Mouse (Mus musculus) frontal cortex, adult 2 months (tissue): ENCODE measurements around the gene Kctd20. TPM values are rescaled to one million over a fixed set of nuclear protein-coding genes. Genes with fewer than 3 reads are reported as not detected.

Experiments
- DNase-seq, 2 experiments: peaks; one replicate each; pipeline ENCODE4 v3.0.0; 2022; ENCODE audit warnings: low spot score in 1 of 2; ENCODE audit errors: extremely low spot score in 1 of 2
- polyA plus RNA-seq: library from polyadenylated mRNA; depleted of rRNA; stranded (reverse); fragments of >200 nt; gene quantifications from 2 replicates; pipeline ENCODE4 v1.2.3, GENCODE M21; 2012

Kctd20 gene
- polyA plus RNA-seq, 1 experiment: 50.1 TPM

DNA sequence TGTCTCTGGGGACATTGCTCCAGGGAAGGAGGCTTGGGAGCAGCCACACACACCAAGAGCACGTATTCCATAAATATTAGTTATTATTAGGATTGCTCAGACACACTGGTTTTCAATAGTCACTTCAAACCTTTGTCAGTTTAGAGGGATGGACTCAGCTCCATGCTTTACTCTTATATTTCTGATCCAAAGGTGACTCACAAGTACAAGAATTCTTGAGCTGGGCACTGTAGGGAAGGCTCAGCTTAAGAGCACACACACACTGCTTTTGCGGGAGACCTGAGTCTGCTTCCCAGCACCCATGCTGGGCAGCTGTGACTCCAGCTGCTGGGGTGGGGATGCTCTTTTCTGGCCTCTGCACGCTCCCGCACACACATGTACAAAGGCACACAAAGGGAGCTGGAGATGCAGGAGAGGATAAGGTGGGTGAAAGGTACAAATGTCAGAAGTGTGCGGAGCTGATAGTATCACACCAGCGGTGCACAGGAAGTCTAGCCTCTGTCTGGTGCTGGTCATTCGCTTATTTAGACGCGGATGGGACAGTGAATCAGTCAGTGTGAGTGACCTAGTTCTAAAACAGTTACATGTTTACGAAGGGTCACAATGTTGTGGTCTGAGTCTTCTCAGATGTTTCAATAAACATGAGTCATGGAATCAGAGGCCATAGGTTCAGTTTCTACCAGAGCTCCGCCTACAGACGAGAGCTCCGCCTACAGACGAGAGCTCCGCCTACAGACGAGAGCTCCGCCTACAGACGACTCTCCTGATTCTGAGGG, 20.1 kb upstream of the Kctd20 start:
- no peak for DNase-seq

DNA sequence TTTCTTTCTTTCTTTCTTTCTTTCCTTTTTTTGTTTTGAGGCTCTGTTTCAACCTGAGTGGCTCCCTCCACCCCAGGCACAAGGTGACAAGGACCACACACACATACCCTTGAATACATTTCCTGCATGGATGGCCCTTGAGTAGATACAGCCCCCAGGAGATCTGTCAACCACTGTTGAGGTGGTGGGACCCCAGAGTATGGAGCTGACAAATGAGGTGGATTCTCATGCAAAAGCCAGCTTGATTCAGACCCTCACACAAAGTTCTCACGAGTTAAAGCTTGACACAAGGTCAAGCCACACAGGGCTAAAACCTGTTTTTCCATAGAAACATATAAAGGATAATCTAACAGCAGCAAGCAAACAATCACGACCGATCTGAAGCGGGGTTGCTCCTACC, 19.5 kb upstream of the Kctd20 start:
- no peak for DNase-seq

DNA sequence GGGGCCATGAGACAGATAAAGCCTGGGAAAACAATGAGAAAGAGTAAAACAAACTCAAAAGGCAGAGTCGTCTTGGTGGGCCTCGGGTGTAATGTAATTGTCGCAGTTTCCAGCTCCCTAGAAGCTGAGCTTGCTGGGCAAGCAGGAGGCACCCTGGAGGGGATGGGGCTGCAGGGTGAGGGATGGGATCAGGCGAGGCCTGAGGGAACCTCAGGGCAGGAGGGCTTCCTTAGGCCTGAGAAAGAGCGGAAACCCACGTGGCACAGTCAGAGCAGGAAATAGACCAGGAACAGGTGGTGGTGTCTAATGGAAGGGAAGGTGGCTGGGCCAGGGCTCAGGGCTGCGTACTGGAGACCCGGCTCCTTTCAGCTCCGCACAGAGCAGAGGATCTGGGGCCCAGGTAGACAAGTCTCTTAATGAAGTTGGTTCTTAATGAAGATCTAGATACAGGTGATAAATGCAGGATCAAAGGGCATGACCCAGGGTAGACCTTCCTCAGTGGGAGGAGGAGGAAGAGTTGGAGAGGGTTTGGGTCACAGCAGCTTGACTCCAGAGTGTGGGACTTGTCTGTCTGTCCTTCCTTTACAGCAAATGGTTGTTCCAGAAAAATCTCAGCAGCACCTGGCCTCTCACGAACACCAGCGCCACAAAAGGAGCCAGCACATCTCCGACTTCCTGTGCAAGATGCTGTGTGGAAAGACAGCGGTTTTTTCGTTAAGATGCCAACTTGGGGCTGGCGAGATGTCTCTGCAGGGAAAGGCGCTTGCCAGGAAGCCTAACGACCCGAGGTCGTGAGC, 17.4 kb upstream of the Kctd20 start:
- no peak for DNase-seq

DNA sequence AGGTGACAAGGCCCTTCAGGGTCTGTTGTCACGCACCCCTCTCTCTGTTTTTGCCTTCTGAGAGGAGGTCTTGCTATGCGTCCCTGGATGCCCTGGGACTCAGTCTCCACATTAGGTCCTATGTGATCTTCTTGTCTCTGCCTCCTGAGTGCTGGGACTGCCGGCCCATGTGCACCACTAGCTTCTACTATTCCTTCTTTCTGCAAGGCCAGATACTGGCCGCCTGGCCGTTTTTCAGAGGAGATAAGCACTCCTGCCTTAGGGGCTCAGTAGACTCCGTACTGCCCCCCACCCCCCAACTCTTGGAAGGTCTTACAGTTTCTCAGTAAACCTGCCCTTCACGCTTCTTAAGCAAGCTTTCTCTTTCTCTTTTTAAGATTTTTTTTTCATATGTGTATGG, 15.6 kb upstream of the Kctd20 start:
- no peak for DNase-seq

DNA sequence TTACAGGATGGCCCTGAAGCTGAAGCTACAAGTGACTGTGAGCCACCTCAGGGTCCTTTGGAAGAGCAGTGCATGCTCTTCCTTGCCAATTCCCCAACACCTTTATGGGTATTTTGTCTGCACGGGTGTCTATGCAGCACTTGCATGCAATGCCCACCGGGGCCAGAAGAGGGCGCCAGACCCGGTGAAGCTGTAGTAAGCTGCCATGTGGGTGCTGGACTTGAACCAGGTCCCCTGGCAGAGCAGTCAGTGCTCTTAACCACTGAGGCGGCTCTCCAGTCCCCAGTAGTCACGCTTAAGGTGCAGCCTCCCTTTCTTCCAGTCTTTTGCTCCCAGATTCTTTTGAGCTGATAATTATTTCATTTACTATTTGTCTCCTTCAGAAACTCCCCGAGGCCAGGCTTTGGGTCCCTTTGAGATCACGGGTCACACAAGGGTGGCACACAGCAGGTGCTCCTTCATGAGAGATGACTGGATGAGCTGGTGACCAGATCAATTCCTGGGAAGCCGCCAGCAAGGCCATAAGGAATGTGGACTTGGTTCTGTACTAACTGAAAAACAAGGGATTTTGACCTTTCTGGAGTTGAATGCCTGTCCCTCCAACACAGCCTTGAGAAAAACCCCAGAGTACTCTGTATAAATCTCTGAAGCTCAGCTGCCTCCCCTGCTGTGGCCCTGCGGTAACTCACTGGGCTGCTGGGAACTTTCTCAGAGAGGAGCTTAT, 15.0 kb upstream of the Kctd20 start:
- DNase-seq: no peak

DNA sequence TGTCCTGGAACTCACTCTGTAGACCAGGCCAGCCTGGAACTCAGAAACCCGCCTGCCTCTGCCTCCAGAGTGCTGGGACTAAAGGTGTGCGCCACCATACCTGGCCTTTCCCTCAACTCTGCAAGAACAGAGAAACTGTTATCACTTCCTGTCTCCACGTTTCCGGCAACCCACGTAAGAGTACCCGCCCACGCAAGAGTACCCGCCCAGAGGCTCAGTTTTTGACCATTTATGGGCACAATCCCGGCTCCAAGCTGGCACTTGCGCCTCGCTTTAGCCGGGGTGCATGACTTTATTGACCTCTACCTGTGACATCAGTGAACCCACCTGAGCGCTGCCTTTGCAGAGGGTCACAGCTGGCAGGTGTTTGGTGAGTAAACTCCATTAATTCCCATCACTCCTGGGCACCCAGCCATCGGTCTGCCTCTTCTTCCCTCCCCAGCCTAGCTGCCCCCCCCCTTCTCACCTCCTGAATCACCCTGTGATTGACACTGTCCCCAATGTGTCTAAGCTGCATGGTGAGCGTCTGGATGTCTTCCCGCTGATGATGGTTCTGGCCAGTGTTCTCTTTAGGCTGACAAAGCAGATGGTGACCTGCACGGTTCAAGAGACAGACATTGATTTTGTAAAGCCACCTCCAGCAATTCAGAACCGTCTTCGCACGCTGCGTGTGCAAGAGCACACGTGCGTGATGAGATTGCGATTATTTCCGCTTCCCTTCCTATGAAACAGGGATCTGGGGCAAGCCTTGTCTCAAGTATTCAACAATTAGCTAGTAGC, 10.8 kb upstream of the Kctd20 start:
- DNase-seq: no peak

DNA sequence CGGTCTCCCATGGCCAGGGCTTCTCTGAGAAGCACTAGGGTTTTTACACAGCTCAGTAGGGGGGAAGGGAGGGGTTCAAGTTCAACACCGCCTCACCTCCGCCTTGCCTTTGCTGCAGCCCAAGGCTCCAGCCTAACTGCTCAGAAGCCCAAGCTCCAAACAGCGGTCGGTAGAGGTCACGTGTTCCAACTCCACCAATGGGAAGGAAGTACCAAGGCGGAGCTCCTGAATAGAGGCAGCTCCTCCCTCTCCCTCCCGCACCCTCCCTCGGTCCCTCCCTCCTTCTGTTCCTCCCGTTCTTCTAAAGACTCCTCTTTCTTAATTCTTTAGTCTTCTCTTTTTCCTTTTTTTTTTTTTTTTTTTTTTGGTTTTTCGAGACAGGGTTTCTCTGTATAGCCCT, 9.6 kb upstream of the Kctd20 start:
- no peak for DNase-seq

DNA sequence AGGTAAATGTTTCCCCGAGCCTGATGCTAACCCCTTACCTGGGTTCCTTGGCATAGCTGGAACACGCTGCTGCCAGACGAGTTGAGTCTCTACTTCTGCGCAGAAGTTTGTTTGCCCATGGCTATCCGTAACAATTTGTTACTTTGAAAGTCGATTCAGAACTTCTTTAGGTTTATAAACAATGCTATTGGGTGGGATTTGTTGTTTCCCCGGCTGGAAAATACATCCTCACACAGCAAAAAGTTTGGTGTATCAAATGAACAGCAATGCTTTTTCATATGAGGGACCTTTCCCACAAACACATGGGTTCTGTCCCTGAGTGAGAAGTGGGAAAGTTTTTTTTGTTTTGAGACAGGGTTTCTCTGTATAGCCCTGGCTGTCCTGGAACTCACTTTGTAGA, 8.0 kb upstream of the Kctd20 start, which contains the start of gene Pxt1:
Gene Pxt1 (minus strand): TSS at position 101 of the 400 bp plus-strand sequence.
- DNase-seq: no peak

DNA sequence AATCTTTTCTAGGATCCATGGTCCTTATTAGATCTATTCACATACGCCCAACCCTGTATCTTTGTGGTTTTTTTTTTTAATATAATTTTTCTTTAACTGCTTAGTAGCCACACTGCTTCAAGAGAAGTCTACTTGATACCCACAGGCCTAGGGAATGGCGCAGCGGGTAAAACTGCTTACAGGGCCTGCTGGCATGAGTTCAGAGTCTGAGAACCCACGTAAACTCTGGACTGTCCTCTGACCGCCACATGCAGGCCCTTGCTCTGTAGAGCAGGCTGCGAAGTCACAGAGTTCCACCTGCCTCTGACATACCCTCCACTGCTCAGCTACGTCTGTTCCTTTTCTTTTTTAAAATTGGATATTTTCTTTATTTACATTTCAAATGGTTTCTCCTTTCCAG, 7.3 kb upstream of the Kctd20 start:
- DNase-seq: no peak

DNA sequence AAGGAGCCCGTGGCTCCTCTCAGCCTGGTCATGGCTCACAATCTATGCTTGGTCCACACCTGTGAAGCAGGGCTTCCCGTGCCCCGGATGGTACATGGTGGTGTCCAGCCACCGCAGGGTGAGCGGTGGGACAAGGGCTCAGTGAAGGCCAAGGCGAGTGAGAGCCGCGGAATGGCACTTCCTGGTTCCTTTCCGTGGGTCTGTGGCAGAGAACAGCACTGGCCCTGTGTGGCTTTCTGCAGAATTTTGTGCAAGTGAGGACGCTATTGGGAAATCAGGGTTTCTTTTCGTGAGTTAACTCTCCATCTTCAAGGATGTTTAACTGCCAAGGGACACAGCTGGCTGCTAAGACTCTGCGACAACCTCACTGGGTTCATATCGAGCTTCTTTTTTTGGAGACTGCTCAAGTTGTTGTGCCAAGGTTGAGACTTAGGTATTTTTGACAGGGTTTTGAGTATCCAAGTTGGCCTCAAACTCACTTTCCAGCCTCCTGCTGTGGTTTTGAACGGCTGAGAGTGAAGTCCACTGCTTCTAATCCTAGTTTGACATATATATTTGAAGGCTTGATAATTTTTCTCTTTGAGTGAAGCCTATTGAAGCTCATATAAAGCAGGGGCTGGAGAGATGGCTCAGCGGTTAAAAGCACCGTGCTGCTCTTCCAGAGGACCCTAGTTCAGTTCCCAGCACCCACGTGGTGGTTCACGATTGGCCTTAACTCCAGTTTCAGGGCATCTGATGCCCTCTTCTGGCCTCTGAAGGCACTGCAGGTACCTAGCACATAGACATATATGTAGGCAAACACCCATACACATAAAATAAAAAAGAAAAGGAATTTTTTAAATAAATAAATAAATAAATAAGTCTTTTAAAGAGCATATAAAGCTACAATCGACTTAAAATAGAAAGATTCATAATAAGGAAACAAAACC, 4.5 kb upstream of the Kctd20 start:
- no peak for DNase-seq

DNA sequence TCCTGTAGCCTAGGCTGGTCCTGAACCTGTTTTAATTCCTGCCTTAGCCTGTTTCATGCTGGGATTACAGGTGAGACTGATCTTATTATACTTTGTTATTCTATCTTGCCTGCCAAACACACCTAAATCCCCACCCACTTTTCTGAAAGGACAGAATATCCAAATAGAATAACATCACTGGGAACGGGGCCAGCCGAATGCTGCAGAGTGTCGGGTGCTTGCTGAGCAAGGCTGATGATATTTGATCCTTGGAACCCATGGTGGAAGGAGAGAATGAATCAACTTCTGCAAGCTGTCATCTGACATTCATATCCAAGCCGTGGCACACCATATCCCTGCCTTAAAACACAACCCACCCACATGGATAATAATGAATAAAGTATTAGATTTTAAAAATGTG, 3.1 kb upstream of the Kctd20 start:
- DNase-seq: no peak

DNA sequence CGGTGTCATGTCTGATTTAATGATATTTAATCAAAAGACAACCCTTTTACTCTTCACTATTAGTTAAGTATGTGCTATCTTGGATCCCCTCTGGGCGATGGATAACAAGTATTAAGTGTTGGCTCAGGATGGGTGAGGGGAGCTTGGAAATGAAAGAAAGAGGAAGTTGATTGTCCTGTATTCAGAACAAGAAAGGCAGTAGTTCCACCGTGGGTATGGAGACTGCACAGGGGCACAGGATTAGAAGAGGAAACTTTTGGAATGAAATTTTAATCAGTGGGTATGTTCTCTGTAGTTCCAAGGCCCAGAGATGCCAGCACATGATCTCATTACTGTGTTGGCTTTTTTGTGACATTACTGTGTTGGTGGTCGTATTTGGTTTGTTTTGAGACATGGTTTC, 999 bp upstream of the Kctd20 start:
- DNase-seq: no peak

DNA sequence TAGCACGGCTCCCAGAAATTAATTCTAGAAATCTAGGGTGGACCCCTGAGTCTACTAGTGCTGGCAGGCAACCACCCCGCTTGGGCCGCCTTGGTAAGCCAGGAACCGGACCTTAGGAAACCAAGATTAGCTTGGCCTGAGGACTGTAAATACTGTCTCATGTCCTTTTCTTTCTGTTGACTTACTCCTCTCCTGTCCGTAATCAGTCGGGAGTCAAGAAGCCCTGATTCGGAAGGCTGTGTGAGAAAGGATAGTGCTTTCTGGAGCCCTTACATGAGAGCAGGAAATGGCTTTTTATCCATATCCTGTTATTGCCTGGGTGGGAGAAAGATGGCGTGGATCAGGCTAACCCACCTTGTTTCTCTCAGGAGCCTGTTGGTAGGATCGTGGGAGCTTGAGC, 1.5 kb downstream of the Kctd20 start:
- no peak for DNase-seq

DNA sequence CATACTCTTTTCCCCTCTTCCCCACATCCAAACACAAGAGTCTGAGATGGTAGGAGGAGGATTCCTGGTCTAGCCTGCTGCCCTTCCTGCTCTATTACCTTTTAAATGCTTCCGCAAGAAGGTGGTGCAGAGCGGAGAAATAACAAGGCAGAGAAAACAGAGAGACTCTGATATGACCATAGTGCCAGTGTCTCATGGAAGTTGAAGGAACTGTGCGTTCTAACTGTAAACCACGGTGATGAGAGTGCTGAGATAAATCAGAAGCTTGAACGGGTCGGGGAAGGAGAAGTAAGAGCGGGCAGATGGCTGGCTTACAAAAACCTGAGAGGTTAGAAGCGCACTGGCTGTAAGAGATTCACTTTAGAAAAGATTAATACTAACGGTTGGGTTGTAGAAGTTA, 2.7 kb downstream of the Kctd20 start:
- no peak for DNase-seq

DNA sequence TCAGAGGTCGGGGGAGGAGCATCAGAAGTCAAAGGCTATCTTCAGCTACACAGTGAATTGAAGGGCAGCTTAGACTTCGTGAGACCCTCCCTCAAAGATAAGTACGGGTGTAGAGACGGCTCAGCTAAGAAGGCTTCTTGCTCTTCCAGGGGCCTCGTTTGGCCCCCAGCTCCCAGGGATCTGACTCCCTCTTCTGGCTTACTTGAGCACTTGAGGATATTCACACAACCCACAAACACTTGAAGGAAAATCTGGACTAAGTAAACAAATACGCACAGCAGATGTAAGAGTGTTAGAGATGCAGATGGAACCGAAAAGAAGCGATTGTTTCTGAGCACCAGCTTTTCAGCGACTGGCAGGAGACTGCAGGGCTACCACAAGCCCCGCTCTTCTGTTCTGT, 8.8 kb downstream of the Kctd20 start:
- no peak for DNase-seq

DNA sequence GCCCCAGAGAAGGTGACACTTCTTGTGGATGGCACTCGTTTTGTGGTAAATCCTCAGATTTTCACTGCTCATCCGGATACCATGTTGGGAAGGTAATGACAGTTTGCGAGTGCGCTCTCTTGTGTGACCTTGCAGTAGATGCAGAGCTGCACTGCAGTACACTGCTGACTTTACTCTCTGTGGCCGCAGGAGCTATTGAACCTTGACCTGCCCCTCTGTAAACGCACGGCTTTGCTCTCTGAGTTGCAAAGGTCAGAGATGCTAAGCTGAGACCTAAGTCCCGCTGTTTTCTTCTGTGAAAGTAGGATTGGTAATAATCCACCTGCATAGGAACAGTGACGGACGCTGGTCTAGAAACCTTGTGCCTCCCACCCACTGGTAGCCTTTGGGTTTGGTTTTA, 9.8 kb downstream of the Kctd20 start:
- DNase-seq: no peak

DNA sequence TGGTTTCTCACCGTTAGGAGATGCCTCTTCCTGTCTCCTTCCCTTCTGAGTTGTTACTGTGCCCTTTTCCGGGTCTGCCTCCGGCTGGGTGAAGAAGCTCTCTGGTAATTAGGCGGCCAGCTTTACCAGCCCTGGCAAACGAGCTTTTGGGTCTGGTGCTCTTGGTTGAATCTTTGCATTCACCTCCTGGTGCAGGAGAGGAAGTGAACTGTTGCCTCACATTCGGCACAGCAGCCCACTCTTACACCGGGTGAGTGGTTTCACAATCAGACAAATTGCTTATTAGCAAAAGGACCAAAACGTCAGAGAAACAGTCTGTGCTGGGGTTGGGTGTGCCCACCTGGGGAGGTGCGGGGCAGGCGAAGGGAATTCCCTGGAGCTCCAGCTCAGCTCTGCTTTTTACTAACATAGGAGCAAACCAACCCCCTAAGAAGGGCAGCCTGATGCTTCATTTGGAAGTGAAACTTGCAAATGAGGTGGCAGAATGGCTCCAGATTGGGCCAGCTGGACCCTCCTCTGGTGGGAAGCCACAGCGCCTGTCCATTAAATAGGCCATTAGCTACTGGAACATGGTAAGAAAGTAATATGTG, 15.4 kb downstream of the Kctd20 start:
- no peak for DNase-seq

DNA sequence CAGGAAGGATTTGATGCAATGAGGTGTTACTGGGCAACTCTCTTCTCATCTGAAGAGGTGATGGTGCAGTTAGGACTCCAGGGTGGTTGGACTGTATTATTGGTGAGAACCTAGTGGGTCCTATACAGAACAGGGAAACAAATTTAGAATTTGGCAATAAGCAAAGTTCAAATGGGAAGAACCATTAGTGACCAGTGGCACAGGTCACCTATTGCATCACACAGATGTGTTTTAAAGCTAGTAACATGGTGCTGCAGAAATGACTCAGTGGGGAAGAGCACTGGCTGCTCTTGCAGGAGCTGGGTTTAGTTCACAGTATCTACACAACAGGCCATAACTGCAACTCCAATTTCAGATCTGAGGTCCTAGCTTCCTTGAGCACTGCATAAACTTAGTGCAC, 18.4 kb downstream of the Kctd20 start:
- DNase-seq: no peak

DNA sequence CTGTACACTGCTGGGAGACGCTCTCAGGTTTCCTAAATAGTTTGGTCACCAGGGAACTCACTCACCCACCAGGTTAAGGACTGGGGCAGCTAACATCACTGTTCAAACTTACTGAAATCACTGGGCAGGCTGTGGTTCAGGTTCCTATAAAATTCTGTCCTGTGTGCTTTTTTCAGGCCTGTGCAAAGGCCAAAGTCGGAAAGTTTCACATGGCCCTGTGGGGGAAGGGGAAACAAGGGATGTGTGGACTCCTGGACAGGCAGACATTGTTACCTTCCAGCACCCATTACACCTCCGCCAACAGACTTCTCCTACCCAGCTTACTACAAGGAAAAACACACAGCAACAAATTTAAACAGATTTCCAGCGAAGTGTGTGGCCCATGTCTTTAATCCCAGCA, 27.3 kb downstream of the Kctd20 start:
- DNase-seq: no peak
